Mouse (Mus musculus): Measurements from ENCODE around the gene Dnah17. TPM values are rescaled to one million over a fixed set of nuclear protein-coding genes. Genes with fewer than 3 reads are reported as not detected.

The Dnah17 gene
- polyA plus RNA-seq, 1 experiment from 2014 or later: 0.23 TPM

GRCm38 (mm10) chr11:118000083-118000482, 130.4 kb downstream of the Dnah17 start:
- peaks cover 35% of the 10 kb centered on the region for H3K36me3 ChIP-seq
- no peak for ATAC-seq (ENCODE audit: low FRiP score, low read depth)
- no peaks in the 10 kb centered on the region for H3K27me3 ChIP-seq
- H3K4me2 ChIP-seq: no peak overlapping the region
- peaks cover 11% of the 10 kb centered on the region for H3K4me1 ChIP-seq (replicated peaks)
- H3K9ac ChIP-seq: no peak overlapping the region
- no peak overlapping the region for H3K4me3 ChIP-seq
- H3K27ac ChIP-seq (replicated peaks): no peak overlapping the region
- H3K9me3 ChIP-seq: no peaks in the 10 kb centered on the region
- 68% methylated on average over 1 of the region's 1 CpGs for WGBS

GRCm38 (mm10) chr11:117999260-117999934, 131.0 kb downstream of the Dnah17 start:
- H3K9me3 ChIP-seq: no peaks in the 10 kb centered on the region
- H3K36me3 ChIP-seq: peaks cover 31% of the 10 kb centered on the region
- H3K27me3 ChIP-seq: no peaks in the 10 kb centered on the region
- H3K4me3 ChIP-seq: no peak overlapping the region
- H3K4me1 ChIP-seq (replicated peaks): peaks cover 16% of the 10 kb centered on the region
- H3K27ac ChIP-seq (replicated peaks): no peak overlapping the region
- no peak for ATAC-seq (ENCODE audit: low FRiP score, low read depth)
- H3K4me2 ChIP-seq: no peak overlapping the region
- WGBS: 94% methylated on average over 6 of the region's 6 CpGs
- no peak overlapping the region for H3K9ac ChIP-seq

GRCm38 (mm10) chr11:117998356-117998755, 132.1 kb downstream of the Dnah17 start:
- no peak for ATAC-seq (ENCODE audit: low FRiP score, low read depth)
- 92% methylated on average over 4 of the region's 4 CpGs for WGBS
- H3K27ac ChIP-seq (replicated peaks): no peak overlapping the region

GRCm38 (mm10) chr11:117997085-117997484, 133.3 kb downstream of the Dnah17 start:
- no peak for ATAC-seq (ENCODE audit: low FRiP score, low read depth)
- WGBS: 93% methylated on average over 2 of the region's 2 CpGs
- H3K9ac ChIP-seq: no peak overlapping the region

More at GRCm38 (mm10) chr11:117998356-117998755, 132.1 kb downstream of the Dnah17 start:
- no peaks in the 10 kb centered on the region for H3K27me3 ChIP-seq
- no peak overlapping the region for H3K4me3 ChIP-seq
- peaks cover 21% of the 10 kb centered on the region for H3K36me3 ChIP-seq
- H3K9ac ChIP-seq: no peak overlapping the region
- H3K4me2 ChIP-seq: no peak overlapping the region
- H3K4me1 ChIP-seq (replicated peaks): peaks cover 19% of the 10 kb centered on the region
- no peaks in the 10 kb centered on the region for H3K9me3 ChIP-seq

GRCm38 (mm10) chr11:117996066-117996465, 134.4 kb downstream of the Dnah17 start:
- no peak overlapping the region for H3K9ac ChIP-seq
- no peak overlapping the region for H3K4me3 ChIP-seq
- peaks cover under 1% of the 10 kb centered on the region; the same call in 1 of the 2 replicates for H3K36me3 ChIP-seq
- H3K27me3 ChIP-seq: no peaks in the 10 kb centered on the region
- peaks cover 33% of the 10 kb centered on the region for H3K4me1 ChIP-seq (replicated peaks)
- H3K4me2 ChIP-seq: no peak overlapping the region
- H3K9me3 ChIP-seq: no peaks in the 10 kb centered on the region
- ATAC-seq (ENCODE audit: low FRiP score, low read depth): no peak
- H3K27ac ChIP-seq (replicated peaks): 0 out of 2 replicates have a peak overlapping the region, but pooled peaks have one; percentile 48
- 23% methylated on average over 3 of the region's 3 CpGs for WGBS

More at GRCm38 (mm10) chr11:117997085-117997484, 133.3 kb downstream of the Dnah17 start:
- Histone ChIP-seq H3K27ac (replicated peaks) (no peak overlapping the region), H3K4me2 (no peak overlapping the region), H3K27me3 (no peaks in the 10 kb centered on the region), H3K4me1 (replicated peaks) (peaks cover 25% of the 10 kb centered on the region), H3K36me3 (peaks cover 11% of the 10 kb centered on the region), H3K4me3 (no peak overlapping the region), H3K9me3 (no peaks in the 10 kb centered on the region)

- Histone ChIP-seq H3K9ac (no peak overlapping the region), H3K36me3 (no peaks in the 10 kb centered on the region), H3K9me3 (no peaks in the 10 kb centered on the region), H3K4me1 (replicated peaks) (peaks cover 37% of the 10 kb centered on the region), H3K27me3 (no peaks in the 10 kb centered on the region), H3K4me3 (no peak overlapping the region), H3K4me2 (no peak overlapping the region), H3K27ac (replicated peaks) (0 out of 2 replicates have a peak overlapping the region, but pooled peaks have one; percentile 48)
- no peak for ATAC-seq (ENCODE audit: low FRiP score, low read depth)
- 40% methylated on average over 3 of the region's 3 CpGs for WGBS
Measured at GRCm38 (mm10) chr11:117995661-117996060, 134.8 kb downstream of the Dnah17 start.

- H3K9ac ChIP-seq: no peak overlapping the region
- no peaks in the 10 kb centered on the region for H3K9me3 ChIP-seq
- no peaks in the 10 kb centered on the region for H3K27me3 ChIP-seq
- H3K4me1 ChIP-seq (replicated peaks): peaks cover 41% of the 10 kb centered on the region
- ATAC-seq (ENCODE audit: low FRiP score, low read depth): no peak
- H3K36me3 ChIP-seq: no peaks in the 10 kb centered on the region
- no peak overlapping the region for H3K4me3 ChIP-seq
- no peak overlapping the region for H3K4me2 ChIP-seq
- 66% methylated on average over 2 of the region's 2 CpGs for WGBS
- H3K27ac ChIP-seq (replicated peaks): no peak overlapping the region
Measured at GRCm38 (mm10) chr11:117995255-117995654, 135.2 kb downstream of the Dnah17 start.

GRCm38 (mm10) chr11:117994250-117995057, 136.0 kb downstream of the Dnah17 start:
- Histone ChIP-seq H3K27ac (replicated peaks) (0 out of 2 replicates have a peak overlapping the region, but pooled peaks have one; percentile 17), H3K4me3 (no peak overlapping the region), H3K4me2 (no peak overlapping the region), H3K9me3 (no peaks in the 10 kb centered on the region), H3K4me1 (replicated peaks) (peaks cover 49% of the 10 kb centered on the region), H3K27me3 (no peaks in the 10 kb centered on the region), H3K36me3 (no peaks in the 10 kb centered on the region), H3K9ac (0 out of 2 replicates have a peak overlapping the region, but pooled peaks have one; percentile 2)
- 71% methylated on average over 9 of the region's 9 CpGs for WGBS
- ATAC-seq (ENCODE audit: low FRiP score, low read depth): no peak

GRCm38 (mm10) chr11:117993190-117994175, 137.0 kb downstream of the Dnah17 start:
- no peaks in the 10 kb centered on the region for H3K36me3 ChIP-seq
- no peaks in the 10 kb centered on the region for H3K27me3 ChIP-seq
- H3K4me2 ChIP-seq: no peak overlapping the region
- no peak overlapping the region for H3K9ac ChIP-seq
- no peaks in the 10 kb centered on the region for H3K9me3 ChIP-seq
- ATAC-seq (ENCODE audit: low FRiP score, low read depth): no peak
- WGBS: 83% methylated on average over 14 of the region's 14 CpGs
- peaks cover 59% of the 10 kb centered on the region for H3K4me1 ChIP-seq (replicated peaks)
- H3K4me3 ChIP-seq: no peak overlapping the region
- H3K27ac ChIP-seq (replicated peaks): 0 out of 2 replicates have a peak overlapping the region, but pooled peaks have one; percentile 17

GRCm38 (mm10) chr11:117991502-117992470, 138.6 kb downstream of the Dnah17 start:
- no peak for ATAC-seq (ENCODE audit: low FRiP score, low read depth)

More at GRCm38 (mm10) chr11:117991502-117992470, 138.6 kb downstream of the Dnah17 start:
- H3K4me3 ChIP-seq: no peak overlapping the region
- H3K4me1 ChIP-seq (replicated peaks): peaks cover 71% of the 10 kb centered on the region
- H3K27ac ChIP-seq (replicated peaks): no peak overlapping the region
- no peaks in the 10 kb centered on the region for H3K27me3 ChIP-seq
- H3K36me3 ChIP-seq: no peaks in the 10 kb centered on the region
- H3K4me2 ChIP-seq: no peak overlapping the region
- H3K9me3 ChIP-seq: no peaks in the 10 kb centered on the region
- no peak overlapping the region for H3K9ac ChIP-seq
- 71% methylated on average over 9 of the region's 9 CpGs for WGBS

Measured in hindbrain, embryonic 15.5 days (tissue).